Mouse (Mus musculus) cerebellum, postnatal 10 days (tissue): ENCODE data around the gene Neu4.
"Not testable (repeated sequence)": the region's sequence is repeated elsewhere in the genome, so short reads cannot be mapped to it uniquely, and the experiment has no call there.

ENCODE experiments used
- DNase-seq, 2 experiments: peaks; one replicate each; pipeline ENCODE4 v3.0.0; 2021; ENCODE audit warnings: mixed read lengths in 2 of 2

Neu4 gene

GRCm38 (mm10) chr1:94020151-94020550 lies at the start of gene Neu4:
Gene Neu4 (plus strand): TSS chr1:94020451.
- no peak for DNase-seq

- not testable (repeated sequence) for DNase-seq
Observed at GRCm38 (mm10) chr1:93970797-93971196, 49.5 kb upstream of the Neu4 start.

DNA sequence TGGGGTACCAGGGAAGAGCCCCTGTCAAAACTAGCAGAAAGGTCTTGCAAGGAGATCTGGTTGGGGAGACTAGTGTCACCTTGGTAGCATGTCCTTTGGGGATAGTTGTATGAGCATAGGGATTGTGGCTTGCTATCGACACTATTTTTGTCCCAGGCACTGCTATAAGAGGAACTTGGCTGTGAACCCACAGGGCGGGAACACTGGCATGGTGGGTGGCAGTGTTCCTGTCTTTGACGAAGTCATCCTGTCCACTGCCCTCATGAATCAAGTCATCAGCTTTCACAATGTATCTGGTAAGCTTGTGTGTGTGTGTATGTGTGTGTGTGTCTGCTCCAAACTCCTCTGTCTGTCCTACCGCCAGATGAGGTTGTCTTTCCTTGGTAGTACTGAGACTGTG lies 44.5 kb upstream of the Neu4 start:
- not testable (repeated sequence) for DNase-seq

DNA sequence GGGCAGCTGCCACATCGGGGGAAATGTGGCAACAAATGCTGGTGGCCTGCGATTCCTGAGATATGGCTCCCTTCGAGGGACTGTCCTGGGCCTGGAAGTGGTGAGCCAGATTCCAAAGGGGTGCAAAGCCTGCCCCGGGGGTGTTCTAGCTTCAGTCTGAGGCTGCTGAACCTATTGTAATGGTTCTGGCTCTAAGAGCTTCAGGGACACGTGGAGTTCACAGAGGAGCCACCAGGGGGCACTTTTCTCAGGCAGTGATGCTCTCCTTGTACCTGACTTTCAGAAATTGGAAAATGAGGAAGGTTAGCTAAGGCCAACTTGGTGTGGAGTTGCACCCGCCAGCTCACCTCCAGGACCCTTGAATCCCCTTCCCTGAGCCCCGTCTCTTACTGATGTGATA lies 42.0 kb upstream of the Neu4 start:
- not testable (repeated sequence) for DNase-seq

DNA sequence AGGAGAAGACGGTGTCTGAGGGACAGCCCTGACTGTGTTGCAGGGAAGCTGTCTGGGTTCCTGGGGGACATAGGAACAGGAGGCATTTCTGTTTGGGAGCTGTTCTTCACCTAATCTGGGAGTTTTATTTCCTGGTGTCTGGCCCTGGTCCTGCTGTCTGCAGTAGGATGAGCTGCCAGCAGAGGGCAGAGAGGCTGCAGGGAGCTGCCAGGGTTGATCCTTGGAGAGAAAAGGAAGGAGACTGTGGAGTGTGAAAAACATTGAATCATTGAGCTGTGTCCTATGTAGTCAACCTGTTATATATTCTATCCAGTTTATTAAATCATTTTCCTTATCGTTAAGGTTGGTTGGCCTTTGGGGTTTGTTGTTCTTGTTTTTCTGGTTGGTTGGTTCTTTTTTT lies 39.3 kb upstream of the Neu4 start:
- DNase-seq = not testable (repeated sequence)

DNA sequence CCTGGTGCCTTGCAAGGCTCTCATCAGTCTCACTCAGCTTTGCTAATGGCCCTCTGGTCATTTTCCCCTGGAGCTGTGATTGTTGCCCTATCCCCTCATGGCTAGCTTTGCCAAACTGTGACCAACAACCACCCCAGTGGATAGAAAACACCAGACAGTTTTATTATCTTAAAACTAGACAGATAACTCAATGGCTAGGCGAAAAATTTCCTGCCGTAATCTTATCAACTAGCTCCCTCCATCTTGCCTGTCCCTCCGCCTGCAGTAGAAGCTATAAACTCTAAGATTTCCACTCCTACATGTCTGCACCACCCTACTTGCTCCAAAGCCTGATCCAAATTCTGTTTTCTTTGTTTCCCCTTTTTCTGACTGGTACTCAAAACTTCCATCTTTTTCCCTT lies 34.1 kb upstream of the Neu4 start:
- no peak for DNase-seq

DNA sequence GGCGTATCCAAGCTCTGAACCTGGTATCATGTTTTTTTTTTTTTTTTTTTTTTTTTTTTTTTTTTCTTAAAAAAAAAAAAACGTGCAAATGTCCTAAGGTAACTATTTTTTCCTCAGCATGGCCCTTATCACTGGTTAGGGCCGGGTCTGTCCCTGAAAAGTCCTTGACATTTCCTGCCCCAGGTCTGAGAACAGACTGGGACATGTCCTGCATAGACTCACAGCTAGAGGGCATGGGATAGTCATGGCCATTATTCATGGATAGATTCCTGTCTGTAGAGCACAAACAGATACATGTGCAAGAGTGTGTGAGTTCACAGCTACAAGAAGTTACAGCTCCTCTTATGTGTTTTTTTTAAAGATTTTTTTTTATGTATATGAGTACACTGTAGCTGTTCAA lies 31.5 kb upstream of the Neu4 start:
- DNase-seq = no peak

DNA sequence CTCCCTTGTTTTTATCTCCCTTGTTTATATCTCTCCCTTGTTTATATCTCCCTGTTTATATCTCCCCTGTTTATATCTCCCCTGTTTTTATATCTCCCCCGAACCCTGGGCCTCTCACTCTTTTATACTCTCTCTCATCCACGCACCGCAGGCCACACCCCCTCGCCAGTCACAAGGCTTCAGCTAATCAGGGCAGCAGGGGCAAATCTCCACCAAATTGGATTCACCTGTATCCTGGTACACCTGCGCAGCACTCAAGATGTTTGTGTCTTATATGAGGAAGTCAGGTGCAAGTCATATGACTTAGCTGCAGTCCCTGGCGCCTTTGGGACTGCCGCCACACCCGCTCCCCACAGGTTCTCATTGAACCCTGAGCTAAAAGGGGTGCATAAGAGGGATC lies 30.0 kb upstream of the Neu4 start, which contains the start of gene Gal3st2c:
Gal3st2c (plus strand) TSS at position 301 of the 400 bp plus-strand sequence.
- not testable (repeated sequence) for DNase-seq

DNA sequence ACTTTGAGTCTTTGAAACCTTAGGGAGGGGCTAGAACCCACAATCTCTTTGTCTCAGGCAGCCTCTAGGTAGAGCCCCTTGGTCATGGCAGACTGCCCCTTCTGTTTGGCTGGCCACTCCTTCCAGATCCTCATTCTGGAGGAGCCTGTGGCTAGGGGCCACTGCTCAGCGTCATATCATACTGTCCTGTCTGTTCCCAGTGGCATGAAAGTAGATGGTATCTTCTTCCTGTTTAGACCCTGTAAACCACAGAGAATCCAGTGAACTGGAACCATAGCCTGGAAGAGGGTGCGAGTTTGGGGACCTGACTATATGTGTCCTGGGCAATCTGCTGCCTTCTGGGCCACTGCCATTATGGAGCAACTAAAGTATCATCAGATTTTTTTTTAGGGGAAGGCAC lies 29.2 kb upstream of the Neu4 start:
- peak in 1 of 2 experiments; percentile 14 for DNase-seq

- not testable (repeated sequence) for DNase-seq
Observed at GRCm38 (mm10) chr1:93991491-93991890, 28.8 kb upstream of the Neu4 start.

- DNase-seq = no peak
Observed at GRCm38 (mm10) chr1:94001023-94001422, 19.2 kb upstream of the Neu4 start.

DNA sequence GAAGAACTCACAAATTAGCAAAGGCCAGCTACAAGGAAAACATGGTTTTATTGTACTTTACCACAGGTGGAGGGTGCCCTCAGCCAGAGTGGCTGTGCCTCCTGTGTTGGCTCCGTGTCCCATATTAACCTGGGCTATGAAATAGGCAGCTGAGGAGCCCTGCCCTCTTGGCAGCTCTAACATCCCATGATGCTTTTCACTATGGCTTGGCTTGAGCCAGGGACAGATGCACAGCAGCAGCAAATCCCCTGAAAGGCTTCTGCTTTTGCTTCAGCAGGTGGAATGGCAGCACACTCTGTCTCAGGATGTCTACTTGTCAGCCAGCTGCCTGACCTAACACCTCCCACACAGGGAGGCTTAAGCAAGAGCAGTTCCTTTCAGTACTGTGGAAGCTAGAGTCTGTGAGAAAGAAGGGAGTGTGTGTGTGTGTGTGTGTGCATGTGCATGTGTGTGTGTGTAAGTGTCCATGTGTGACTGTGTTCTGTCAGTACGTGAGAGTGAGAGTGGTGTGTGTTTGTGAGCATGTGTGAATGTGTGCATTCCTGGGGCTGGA lies 14.2 kb upstream of the Neu4 start:
- DNase-seq = not testable (repeated sequence)

DNA sequence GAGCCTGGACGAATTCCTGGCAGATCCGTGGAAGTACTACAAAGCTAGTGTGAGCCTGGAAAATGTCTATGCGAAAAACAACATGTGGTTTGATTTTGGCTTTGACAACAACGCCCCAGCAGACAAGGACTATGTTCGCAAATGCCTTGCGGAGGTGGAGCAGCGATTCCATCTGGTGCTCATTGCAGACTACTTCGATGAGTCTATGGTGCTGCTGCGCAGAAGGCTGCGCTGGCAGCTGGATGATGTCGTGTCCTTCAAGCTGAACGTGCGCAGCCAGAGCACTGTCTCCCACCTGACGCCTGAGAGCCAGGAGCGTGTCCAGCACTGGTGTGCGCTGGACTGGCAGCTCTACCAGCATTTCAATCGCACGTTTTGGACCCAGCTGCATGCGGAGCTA lies 11.4 kb upstream of the Neu4 start:
- DNase-seq = not testable (repeated sequence)

DNA sequence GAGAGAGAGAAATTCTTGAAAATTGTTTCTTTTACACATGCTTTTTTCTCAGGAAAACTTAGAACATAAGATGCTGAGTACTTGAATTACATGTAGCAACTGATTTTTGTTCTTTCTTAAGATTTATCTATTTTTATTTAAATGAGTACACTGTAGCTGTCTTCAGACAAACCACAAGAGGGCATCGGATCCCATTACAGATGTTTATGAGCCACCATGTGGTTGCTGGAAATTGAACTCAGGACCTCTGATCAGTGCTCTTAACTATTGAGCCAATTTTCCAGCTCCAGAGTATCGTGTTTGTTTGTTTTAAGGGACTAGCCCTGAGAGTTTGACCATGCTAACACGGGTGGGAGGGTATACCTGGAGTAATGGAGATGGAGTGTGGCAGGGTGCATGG lies 8.6 kb upstream of the Neu4 start:
- DNase-seq = no peak

DNA sequence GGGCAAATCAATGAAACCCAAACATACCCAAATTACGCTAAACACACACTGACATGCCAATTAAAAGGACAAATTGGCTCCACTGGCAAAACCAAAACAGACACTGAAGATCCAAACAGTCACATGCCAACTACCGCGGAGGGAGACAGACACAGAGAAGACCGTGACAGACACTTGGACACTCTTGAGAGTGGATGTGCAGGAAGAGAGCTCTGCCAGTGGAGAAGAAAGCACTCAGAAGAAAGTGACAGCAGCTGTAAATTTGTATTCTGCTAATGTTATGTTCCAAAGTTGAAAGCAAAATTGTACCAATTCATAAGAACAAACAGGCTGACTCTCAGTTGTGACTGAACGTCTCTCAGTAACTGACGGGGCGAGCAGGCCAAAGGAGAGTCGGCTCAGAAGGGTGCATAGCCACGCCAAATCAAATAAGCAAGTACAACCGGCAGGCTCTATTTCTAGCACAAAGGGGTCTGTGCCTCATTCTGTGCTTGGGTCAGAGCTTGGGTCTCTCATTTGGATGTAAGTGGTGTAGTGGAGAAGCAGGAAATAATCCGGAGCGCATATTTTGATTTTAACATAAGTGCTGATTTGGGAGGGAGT lies 7.4 kb downstream of the Neu4 start:
- peak in 1 of 2 experiments; percentile 32 for DNase-seq

- no peak for DNase-seq
Observed at GRCm38 (mm10) chr1:94028741-94029140, 8.5 kb downstream of the Neu4 start.

GRCm38 (mm10) chr1:94033075-94033602 lies 12.9 kb downstream of the Neu4 start:
- no peak for DNase-seq

- peak; percentile 94 to 95 for DNase-seq
Observed at GRCm38 (mm10) chr1:94034984-94035743, 14.9 kb downstream of the Neu4 start.

- no peak for DNase-seq
Observed at GRCm38 (mm10) chr1:94040391-94040790, 20.1 kb downstream of the Neu4 start.

- no peak for DNase-seq
Observed at GRCm38 (mm10) chr1:94045559-94045958, 25.3 kb downstream of the Neu4 start.

DNA sequence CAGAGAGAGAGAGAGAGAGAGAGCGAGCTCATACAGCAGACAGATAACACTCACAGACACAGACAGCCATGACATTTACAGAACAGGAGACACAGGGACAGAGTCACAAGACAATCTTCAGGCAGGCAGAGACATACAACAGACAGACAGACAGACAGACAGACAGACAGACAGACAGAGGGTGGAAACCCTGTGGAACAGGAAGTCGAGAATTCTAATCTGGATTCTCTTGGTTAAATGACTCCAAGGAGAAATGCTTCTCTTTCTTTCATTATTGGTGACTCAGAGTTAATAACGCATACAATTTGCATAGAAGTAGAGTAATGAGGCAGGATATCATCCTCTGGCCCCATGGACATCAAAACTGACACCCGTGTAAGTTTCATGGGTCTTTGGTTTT lies 26.3 kb downstream of the Neu4 start:
- DNase-seq = no peak

DNA sequence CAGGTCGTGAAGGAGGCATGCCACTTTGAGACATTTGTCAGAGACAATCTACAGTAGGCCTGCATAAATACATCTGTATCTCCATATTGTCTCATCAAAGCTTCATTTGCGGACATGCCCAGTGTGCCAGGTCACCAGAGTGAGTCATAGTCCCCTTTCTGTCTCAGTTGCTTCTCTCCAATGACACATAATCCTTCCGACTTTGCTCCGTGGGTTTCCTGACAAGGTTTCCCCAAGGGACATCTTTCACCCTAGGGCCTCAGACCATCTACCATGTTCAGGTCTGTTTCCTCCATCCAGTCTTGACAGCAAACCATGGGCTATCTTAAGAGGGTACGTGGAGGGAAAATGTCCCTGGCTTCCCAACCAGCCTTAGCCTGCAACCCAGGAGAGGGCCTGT lies 30.9 kb downstream of the Neu4 start:
- no peak for DNase-seq

- no peak for DNase-seq
Observed at GRCm38 (mm10) chr1:94052373-94052772, 32.1 kb downstream of the Neu4 start, which contains the start of gene Pdcd1. Gene Pdcd1 (minus strand): TSS chr1:94052553.
